Mouse (Mus musculus) liver, embryonic 14.5 days (tissue): Measurements from ENCODE around the gene Dcakd.

Experiments used
- CTCF ChIP-seq: IDR thresholded peaks from 2 replicates; pipeline ENCODE4 v1.5.1; 2016; ENCODE audit warnings: antibody characterized with exemption, low read depth, control low read depth
- EP300 ChIP-seq: IDR thresholded peaks from 2 replicates; pipeline ENCODE4 v1.6.1; 2016; ENCODE audit warnings: antibody characterized with exemption, low read depth

- no peak for TF ChIP-seq CTCF
- no peak for TF ChIP-seq EP300
Measured at GRCm38 (mm10) chr11:103008558-103008957, 19.6 kb downstream of the Dcakd start.
